Comparison of ENCODE assay signal across 14 mouse cellular contexts in genomic region chr12:57536909-57537670, GRCm38 (mm10). TPM values are rescaled to one million over a fixed set of nuclear protein-coding genes. Genes with fewer than 3 reads are reported as not detected.
DNase-seq lines count a peak whose midpoint lies in the region; ATAC-seq and TF ChIP-seq lines count a peak whose summit lies in the region.
"Had no signal": no experiment of that assay in that cellular context is flagged by ENCODE, and none has a peak within 500 bp of the region (broad histone marks: within the 10 kb centered on the region; RNA-seq: fewer than 3 reads in every experiment).

No protein-coding gene starts in this region.

- peak overlapping the region; percentile 91 for H3K27ac ChIP-seq in lung, embryonic 14.5 days (ENCODE audit: low read depth)
- H3K27ac ChIP-seq in intestine, embryonic 15.5 days = peak overlapping the region; percentile 86; the same call in 1 of the 2 replicates
- 0 out of 2 replicates have a peak overlapping the region, but pooled peaks have one; percentile 6 for H3K27ac ChIP-seq in midbrain, embryonic 14.5 days (replicated peaks; ENCODE audit: low read depth, low read length)
- H3K27ac ChIP-seq: forebrain, embryonic 13.5 days; kidney, postnatal 0 days had no signal

- peaks cover 73% of the 10 kb centered on the region for H3K27me3 ChIP-seq in lung, embryonic 14.5 days (ENCODE audit: insufficient read depth, low read length)
- H3K27me3 ChIP-seq in intestine, embryonic 15.5 days (replicated peaks) = peaks cover 52% of the 10 kb centered on the region
- peaks cover 84% of the 10 kb centered on the region for H3K27me3 ChIP-seq in midbrain, embryonic 14.5 days (ENCODE audit: control insufficient read depth, insufficient read depth, low read length)

- 0 out of 2 replicates have a peak, but pooled peaks cover under 1% of the 10 kb centered on the region for H3K36me3 ChIP-seq in lung, embryonic 14.5 days (ENCODE audit: insufficient read depth)
- H3K36me3 ChIP-seq in intestine, embryonic 15.5 days = no peaks in the 10 kb centered on the region
- no peaks in the 10 kb centered on the region for H3K36me3 ChIP-seq in midbrain, embryonic 14.5 days (ENCODE audit: control insufficient read depth, insufficient read depth, low read length)

- WGBS in lung, embryonic 14.5 days = 5% methylated on average over 11 of the region's 11 CpGs
- 4% methylated on average over 11 of the region's 11 CpGs for WGBS in intestine, embryonic 15.5 days
- 2% methylated on average over 11 of the region's 11 CpGs for WGBS in midbrain, embryonic 14.5 days

- H3K4me2 ChIP-seq in lung, embryonic 14.5 days = peak overlapping the region; percentile 47
- H3K4me2 ChIP-seq in intestine, embryonic 15.5 days (replicated peaks) = peak overlapping the region; percentile 59
- H3K4me2 ChIP-seq in midbrain, embryonic 14.5 days (ENCODE audit: low read length) = no peak overlapping the region
- H3K4me2 ChIP-seq: forebrain, embryonic 13.5 days had no signal

- H3K4me1 ChIP-seq in lung, embryonic 14.5 days (ENCODE audit: insufficient read depth) = no peaks in the 10 kb centered on the region; the same call in 1 of the 2 replicates
- H3K4me1 ChIP-seq in intestine, embryonic 15.5 days (replicated peaks) = peaks cover 8% of the 10 kb centered on the region
- H3K4me1 ChIP-seq in midbrain, embryonic 14.5 days (ENCODE audit: control insufficient read depth, insufficient read depth, low read length) = peaks cover 9% of the 10 kb centered on the region; the same call in 1 of the 2 replicates

- no peak for ATAC-seq in lung, embryonic 14.5 days (ENCODE audit: insufficient read depth)
- no peak for ATAC-seq in intestine, embryonic 15.5 days
- ATAC-seq in midbrain, embryonic 14.5 days (ENCODE audit: low FRiP score, low TSS enrichment) = no peak
- ATAC-seq: forebrain, embryonic 13.5 days; Patski had no signal

- peak overlapping the region; percentile 34 for H3K9ac ChIP-seq in lung, embryonic 14.5 days
- H3K9ac ChIP-seq in intestine, embryonic 15.5 days = no peak overlapping the region
- H3K9ac ChIP-seq in midbrain, embryonic 14.5 days (replicated peaks; ENCODE audit: low read length) = no peak overlapping the region
- H3K9ac ChIP-seq: forebrain, embryonic 13.5 days had no signal

- no peak for TF ChIP-seq CTCF in lung, embryonic 14.5 days (IDR thresholded peaks at IDR 0.05; ENCODE audit: low read depth)

- peak; percentile 67 for DNase-seq in embryo, embryonic 10.5 days (ENCODE audit: low spot score)
- DNase-seq in embryo, embryonic 10 days (ENCODE audit: low spot score) = no peak
- peak; percentile 42 for DNase-seq in lung, embryonic 14.5 days
- no peak for DNase-seq in lung, postnatal 36 days
- DNase-seq in midbrain, embryonic 14.5 days = peak; percentile 41
- no peak for DNase-seq in kidney, adult 18-20 months
- DNase-seq in cerebellum, adult 9-10 months = no peak
- DNase-seq: adrenal gland, adult 2 months; cerebellum, postnatal 10 days; heart, postnatal 14 days had no signal

- no peaks in the 10 kb centered on the region for H3K9me3 ChIP-seq in lung, embryonic 14.5 days (ENCODE audit: low read depth, low read length)
- no peaks in the 10 kb centered on the region for H3K9me3 ChIP-seq in intestine, embryonic 15.5 days
- H3K9me3 ChIP-seq in midbrain, embryonic 14.5 days (ENCODE audit: control insufficient read depth, low read length) = no peaks in the 10 kb centered on the region
- H3K9me3 ChIP-seq: forebrain, embryonic 13.5 days had no signal

- peak overlapping the region; percentile 19 for H3K4me3 ChIP-seq in lung, embryonic 14.5 days (ENCODE audit: low read depth, low read length)
- 0 out of 2 replicates have a peak overlapping the region, but pooled peaks have one; percentile 4 for H3K4me3 ChIP-seq in intestine, embryonic 15.5 days (replicated peaks)
- no peak overlapping the region for H3K4me3 ChIP-seq in midbrain, embryonic 14.5 days (replicated peaks; ENCODE audit: low read depth, low read length)
- H3K4me3 ChIP-seq: forebrain, embryonic 13.5 days had no signal

RNA-seq across cellular contexts. Expression of gene Foxa1, which starts 9.6 kb away (rescaled TPM):
- polyA plus RNA-seq in lung, embryonic 14.5 days (2014; fragmentation: Nextera tagmentation; extraction: Ambion mirVana) = 21.1 and 22.5 TPM in 2 replicates
- 6.4 and 8.9 TPM in 2 replicates for polyA plus RNA-seq in intestine, embryonic 15.5 days (2015; fragmentation: Nextera tagmentation; extraction: Ambion mirVana)
- polyA plus RNA-seq in midbrain, embryonic 14.5 days (2014; fragmentation: Nextera tagmentation; extraction: Ambion mirVana) = 2.4 and 3.1 TPM in 2 replicates

RNA-seq across cellular contexts. Expression of gene Ttc6, which starts 26.8 kb away (rescaled TPM):
- 6.9 and 7.3 TPM in 2 replicates for polyA plus RNA-seq in lung, embryonic 14.5 days (2014; fragmentation: Nextera tagmentation; extraction: Ambion mirVana)
- 0.71 and 0.92 TPM in 2 replicates for polyA plus RNA-seq in intestine, embryonic 15.5 days (2015; fragmentation: Nextera tagmentation; extraction: Ambion mirVana)
- polyA plus RNA-seq in midbrain, embryonic 14.5 days (2014; fragmentation: Nextera tagmentation; extraction: Ambion mirVana) = 1.4 and 1.6 TPM in 2 replicates
- polyA plus RNA-seq: adrenal gland, adult 2 months had no signal

Comparison
In these comparisons a context has a peak if more than half of its experiments do, and no peak if none do; other contexts are left out.
1. DNase-seq: peak in embryo, embryonic 10.5 days (single experiment), lung, embryonic 14.5 days (single experiment) and midbrain, embryonic 14.5 days (single experiment); none in embryo, embryonic 10 days (single experiment), lung, postnatal 36 days (single experiment), kidney, adult 18-20 months (single experiment) and cerebellum, adult 9-10 months (single experiment).
2. H3K27ac ChIP-seq: peak in every context shown above with its lines; median percentile 91 in lung, embryonic 14.5 days; 86 in intestine, embryonic 15.5 days; 6 in midbrain, embryonic 14.5 days.